ENCODE assay signal across 8 mouse cellular contexts in the genomic region with DNA sequence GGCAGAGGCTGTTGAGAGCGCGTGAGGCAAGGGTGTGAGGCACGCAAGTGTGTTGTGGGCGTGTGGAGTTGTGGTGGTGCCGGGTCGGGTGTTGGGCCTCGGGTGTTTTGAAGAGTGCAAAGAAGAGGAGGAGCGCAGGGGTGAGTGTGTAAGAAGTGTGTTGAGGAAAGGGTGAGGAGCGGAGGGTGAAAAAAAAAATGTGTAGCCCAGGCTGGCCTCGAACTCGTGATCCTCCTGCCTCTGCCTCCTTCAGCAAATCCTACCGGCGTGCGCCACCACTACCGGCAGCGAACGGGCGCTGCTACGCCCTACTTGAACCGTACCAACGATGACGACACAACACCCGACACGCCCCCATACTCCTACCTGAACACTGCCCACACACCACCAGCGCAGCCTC.
DNase-seq lines count a peak whose midpoint lies in the region; ATAC-seq and TF ChIP-seq lines count a peak whose summit lies in the region.
"Not testable (repeated sequence)": the region's sequence is repeated elsewhere in the genome, so short reads cannot be mapped to it uniquely, and the experiment has no call there.

No protein-coding gene starts in this region.

- not testable (repeated sequence) for H3K4me1 ChIP-seq in hindbrain, embryonic 14.5 days (replicated peaks; ENCODE audit: control insufficient read depth, insufficient read depth, low read length); liver, embryonic 14.5 days (replicated peaks; ENCODE audit: control insufficient read depth in 2 of 2, insufficient read depth in 2 of 2, low read length in 1 of 2); neural tube, embryonic 11.5 days (ENCODE audit: control insufficient read depth, insufficient read depth, low read length); stomach, embryonic 16.5 days (ENCODE audit: control insufficient read depth, insufficient read depth, low read length)

- H3K9ac ChIP-seq in hindbrain, embryonic 14.5 days; liver, embryonic 14.5 days (replicated peaks); neural tube, embryonic 11.5 days (ENCODE audit: low read length); stomach, embryonic 16.5 days (ENCODE audit: low read length): not testable (repeated sequence)

- not testable (repeated sequence) for H3K36me3 ChIP-seq in hindbrain, embryonic 14.5 days (replicated peaks; ENCODE audit: control insufficient read depth, insufficient read depth); liver, embryonic 14.5 days (replicated peaks; ENCODE audit: control insufficient read depth, insufficient read depth, low read depth); neural tube, embryonic 11.5 days (ENCODE audit: control insufficient read depth, insufficient read depth, low read length); stomach, embryonic 16.5 days (ENCODE audit: control insufficient read depth, insufficient read depth, low read length)

- not testable (repeated sequence) for H3K27me3 ChIP-seq in hindbrain, embryonic 14.5 days (ENCODE audit: control insufficient read depth, insufficient read depth, low read length); liver, embryonic 14.5 days (ENCODE audit: control insufficient read depth, insufficient read depth, low read length); neural tube, embryonic 11.5 days (ENCODE audit: control insufficient read depth, insufficient read depth, low read length); stomach, embryonic 16.5 days (ENCODE audit: control insufficient read depth, insufficient read depth, low read length)

- WGBS in hindbrain, embryonic 14.5 days: 12% methylated on average over 8 of the region's 25 CpGs
- WGBS in liver, embryonic 14.5 days (ENCODE audit: insufficient replicate concordance): 4% methylated on average over 8 of the region's 25 CpGs
- WGBS in neural tube, embryonic 11.5 days: 7% methylated on average over 8 of the region's 25 CpGs
- WGBS in stomach, embryonic 16.5 days: 5% methylated on average over 8 of the region's 25 CpGs

- peak overlapping the region; percentile 41 for H3K4me2 ChIP-seq in hindbrain, embryonic 14.5 days (replicated peaks)
- not testable (repeated sequence) for H3K4me2 ChIP-seq in liver, embryonic 14.5 days (ENCODE audit: low read depth)
- H3K4me2 ChIP-seq in neural tube, embryonic 11.5 days (ENCODE audit: low read depth): 0 out of 2 replicates have a peak overlapping the region, but pooled peaks have one; percentile 20
- peak overlapping the region; percentile 44 for H3K4me2 ChIP-seq in stomach, embryonic 16.5 days (ENCODE audit: low read depth, low read length)

- DNase-seq in B cell, adult 2 months: peak; percentile 97
- peak; percentile 91 to 97 for DNase-seq in cerebellum, postnatal 36 days
- DNase-seq in gastrocnemius, postnatal 14 days: peak; percentile 61
- DNase-seq in hindbrain, embryonic 14.5 days (ENCODE audit: low spot score); liver, embryonic 14.5 days (ENCODE audit: low read depth in 3 of 3, low spot score in 3 of 3); neural tube, embryonic 11.5 days (ENCODE audit: low spot score): not testable (repeated sequence)
- DNase-seq in layer of hippocampus, adult 8-10 months (ENCODE audit: low spot score in 2 of 2): peak; percentile 94 to 97

- peak overlapping the region; percentile 26 for H3K4me3 ChIP-seq in hindbrain, embryonic 14.5 days (replicated peaks; ENCODE audit: low read length)
- 0 out of 4 replicates have a peak overlapping the region, but pooled peaks of 1 of the 2 experiments have one; percentile 21 for H3K4me3 ChIP-seq in liver, embryonic 14.5 days (ENCODE audit: insufficient read depth in 1 of 2, low read depth in 2 of 2, low read length in 2 of 2)
- peak overlapping the region; percentile 21; the same call in 1 of the 2 replicates for H3K4me3 ChIP-seq in neural tube, embryonic 11.5 days (ENCODE audit: low read depth, low read length)
- H3K4me3 ChIP-seq in stomach, embryonic 16.5 days (replicated peaks; ENCODE audit: low read length): peak overlapping the region; percentile 23; the same call in 1 of the 2 replicates

- not testable (repeated sequence) for H3K27ac ChIP-seq in hindbrain, embryonic 14.5 days; liver, embryonic 14.5 days; neural tube, embryonic 11.5 days (ENCODE audit: low read depth, low read length); stomach, embryonic 16.5 days (ENCODE audit: low read length)

- not testable (repeated sequence) for ATAC-seq in hindbrain, embryonic 14.5 days (ENCODE audit: low FRiP score); liver, embryonic 14.5 days (ENCODE audit: insufficient read depth); neural tube, embryonic 11.5 days (ENCODE audit: insufficient read depth, low FRiP score, low TSS enrichment); stomach, embryonic 16.5 days (ENCODE audit: insufficient read depth, low FRiP score)

- intact Hi-C loops in gastrocnemius, postnatal 14 days (cut with DNase I; ENCODE audit: low total_unique reads): not testable (repeated sequence)

- not testable (repeated sequence) for TF ChIP-seq EP300 in liver, embryonic 14.5 days (IDR thresholded peaks at IDR 0.05; ENCODE audit: low read depth)

- H3K9me3 ChIP-seq in hindbrain, embryonic 14.5 days (ENCODE audit: control insufficient read depth, low read length); liver, embryonic 14.5 days (ENCODE audit: control insufficient read depth, low read length); neural tube, embryonic 11.5 days (ENCODE audit: control insufficient read depth, low read length); stomach, embryonic 16.5 days (replicated peaks; ENCODE audit: control insufficient read depth, low read length): not testable (repeated sequence)

- TF ChIP-seq CTCF in liver, embryonic 14.5 days (IDR thresholded peaks at IDR 0.05; ENCODE audit: low read depth): 0 out of 2 replicates have a peak, but pooled peaks have one; percentile 14
